Mouse (Mus musculus) frontal cortex, adult 2 months (tissue): ENCODE data around the gene Rbpjl. TPM values are rescaled to one million over a fixed set of nuclear protein-coding genes. Genes with fewer than 3 reads are reported as not detected.

Experiments
- DNase-seq, 2 experiments: peaks; one replicate each; pipeline ENCODE4 v3.0.0; 2022; ENCODE audit warnings: low spot score in 1 of 2; ENCODE audit errors: extremely low spot score in 1 of 2
- polyA plus RNA-seq: library from polyadenylated mRNA; depleted of rRNA; stranded (reverse); fragments of >200 nt; gene quantifications from 2 replicates; pipeline ENCODE4 v1.2.3, GENCODE M21; 2012; rRNA removed

Gene Rbpjl
- 1.7 and 1.8 TPM in 2 replicates for polyA plus RNA-seq

GRCm38 (mm10) chr2:164402906-164403305 lies at the start of gene Rbpjl:
Gene Rbpjl (plus strand): TSS chr2:164403141.
- DNase-seq = peak in 1 of 2 experiments; percentile 76

DNA sequence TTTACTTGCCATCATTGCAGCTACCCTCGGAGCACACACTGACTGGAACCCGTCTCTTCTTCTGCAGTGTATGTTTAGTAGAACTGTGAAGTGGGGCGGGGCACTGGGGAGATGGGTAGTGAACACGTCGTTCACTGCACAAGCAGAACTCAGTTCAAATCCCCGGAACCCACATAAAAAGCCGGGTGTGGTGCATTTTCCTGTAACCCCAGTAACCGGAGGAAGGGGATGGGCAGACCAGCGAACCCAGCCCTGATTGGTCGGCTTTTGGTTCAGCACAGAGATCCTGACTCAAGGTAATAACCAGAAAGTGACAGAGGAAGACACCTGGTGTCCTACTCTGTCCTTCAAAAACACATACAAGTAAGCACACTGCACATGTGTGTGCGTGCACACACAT lies 49.6 kb upstream of the Rbpjl start:
- no peak for DNase-seq

- DNase-seq = no peak
Observed at GRCm38 (mm10) chr2:164356177-164356967, 46.6 kb upstream of the Rbpjl start.

DNA sequence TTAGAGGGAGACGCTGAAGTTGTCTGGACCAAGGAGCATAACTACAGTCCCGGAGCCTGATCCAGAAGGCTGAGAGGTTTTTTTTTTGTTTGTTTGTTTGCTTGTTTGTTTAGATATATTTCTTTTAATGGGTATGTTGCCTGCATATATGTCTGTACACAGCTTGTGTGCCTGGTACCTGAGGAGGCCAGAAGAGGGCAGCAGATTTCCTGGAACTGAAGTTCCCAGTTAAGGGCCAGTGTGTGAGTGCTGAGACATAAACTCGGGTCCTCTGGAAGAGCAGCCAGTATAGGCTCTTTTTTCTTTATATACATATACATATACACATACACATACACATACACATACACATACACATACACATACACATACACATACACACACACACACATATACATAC lies 44.6 kb upstream of the Rbpjl start:
- DNase-seq = no peak

DNA sequence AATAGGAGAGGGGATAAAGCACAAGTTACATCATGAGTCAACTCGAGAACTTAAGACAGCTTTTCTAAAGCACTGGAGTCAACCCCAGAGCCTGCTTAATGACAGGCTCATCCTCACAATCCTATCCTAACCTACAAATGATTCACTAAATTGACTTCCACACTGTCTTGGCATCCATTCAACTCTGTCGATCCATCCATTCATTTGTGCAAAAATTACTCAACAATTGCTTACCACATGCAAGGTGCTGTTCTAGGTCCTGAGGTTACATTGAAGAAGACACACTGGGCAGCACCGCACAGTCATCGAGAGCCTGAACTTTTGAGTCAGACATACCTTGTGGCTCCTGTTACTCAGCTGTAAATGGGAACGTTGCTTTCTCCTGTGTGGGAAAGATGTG lies 43.9 kb upstream of the Rbpjl start:
- DNase-seq = no peak

DNA sequence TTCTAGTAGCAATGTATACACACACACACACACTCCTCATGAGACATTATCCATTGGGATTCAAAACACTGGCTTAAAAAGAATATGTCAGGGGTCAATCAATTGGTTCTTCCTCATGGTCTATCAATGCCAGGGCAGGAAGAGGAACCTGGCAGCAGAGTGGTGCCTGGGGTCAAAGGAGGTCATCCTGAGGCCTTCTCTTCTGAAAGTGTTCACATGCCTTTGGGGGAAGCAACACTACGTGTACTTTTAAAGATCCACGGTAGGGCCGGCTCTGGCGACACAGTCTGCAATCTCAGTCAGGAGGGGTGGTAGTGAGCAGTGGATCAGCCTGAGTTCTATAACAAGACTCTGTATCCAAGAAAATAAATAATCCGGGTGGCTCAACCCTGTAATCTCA lies 43.3 kb upstream of the Rbpjl start:
- DNase-seq = no peak

DNA sequence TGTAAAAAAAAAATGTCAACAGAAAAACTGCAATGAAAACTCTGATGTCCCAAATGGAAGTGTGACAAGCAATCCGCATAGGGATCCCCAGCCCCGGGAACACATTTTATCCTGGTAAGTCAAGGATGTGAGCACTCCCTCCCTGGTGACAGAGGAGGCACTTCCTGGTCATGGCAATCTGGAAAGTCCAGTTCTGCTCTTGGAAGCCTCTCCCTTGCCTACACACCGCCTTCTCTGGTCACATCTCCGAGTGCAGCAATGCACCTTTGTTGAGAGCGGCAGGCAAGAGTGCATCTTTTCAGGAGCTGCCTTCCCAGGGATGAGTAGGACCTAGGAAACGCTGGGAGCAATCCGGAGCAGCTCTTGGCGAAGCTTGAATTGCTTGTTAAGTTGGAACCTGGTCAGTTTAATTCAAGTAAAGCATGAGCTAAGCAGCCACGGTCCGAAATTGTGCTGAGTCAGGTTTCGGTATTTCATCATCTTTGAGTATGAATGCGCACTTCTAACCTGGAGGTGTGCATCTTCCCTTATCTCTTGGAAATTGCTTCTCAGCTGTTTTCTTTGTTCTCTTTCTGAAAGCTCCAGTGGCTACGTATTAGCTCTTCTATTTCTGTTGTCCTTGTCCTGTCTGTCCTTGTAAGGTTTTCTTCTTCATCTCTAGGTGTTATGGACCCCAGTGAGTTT lies 41.8 kb upstream of the Rbpjl start:
- DNase-seq = no peak

- DNase-seq = no peak
Observed at GRCm38 (mm10) chr2:164366947-164367346, 36.0 kb upstream of the Rbpjl start.

GRCm38 (mm10) chr2:164368620-164369105 lies 34.3 kb upstream of the Rbpjl start:
- DNase-seq = no peak

DNA sequence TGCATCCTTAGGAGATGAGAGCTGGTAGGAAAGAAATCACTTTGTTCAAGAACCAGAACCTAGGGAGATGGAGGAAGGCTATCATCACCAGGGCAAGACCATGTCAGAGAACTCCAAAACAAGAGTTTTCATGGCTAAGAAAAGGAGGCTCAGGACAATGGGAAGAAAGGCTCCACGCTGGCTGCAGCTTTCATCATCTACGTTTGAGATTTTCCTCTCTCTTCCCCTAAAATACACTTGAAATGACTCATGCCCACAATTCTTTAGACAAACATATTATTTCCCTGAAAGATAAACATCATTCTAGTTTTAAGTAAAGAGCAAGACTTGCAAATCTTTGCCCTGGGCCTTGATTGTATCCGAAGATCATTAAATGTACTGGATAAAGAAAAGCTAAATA lies 31.6 kb upstream of the Rbpjl start:
- no peak for DNase-seq

DNA sequence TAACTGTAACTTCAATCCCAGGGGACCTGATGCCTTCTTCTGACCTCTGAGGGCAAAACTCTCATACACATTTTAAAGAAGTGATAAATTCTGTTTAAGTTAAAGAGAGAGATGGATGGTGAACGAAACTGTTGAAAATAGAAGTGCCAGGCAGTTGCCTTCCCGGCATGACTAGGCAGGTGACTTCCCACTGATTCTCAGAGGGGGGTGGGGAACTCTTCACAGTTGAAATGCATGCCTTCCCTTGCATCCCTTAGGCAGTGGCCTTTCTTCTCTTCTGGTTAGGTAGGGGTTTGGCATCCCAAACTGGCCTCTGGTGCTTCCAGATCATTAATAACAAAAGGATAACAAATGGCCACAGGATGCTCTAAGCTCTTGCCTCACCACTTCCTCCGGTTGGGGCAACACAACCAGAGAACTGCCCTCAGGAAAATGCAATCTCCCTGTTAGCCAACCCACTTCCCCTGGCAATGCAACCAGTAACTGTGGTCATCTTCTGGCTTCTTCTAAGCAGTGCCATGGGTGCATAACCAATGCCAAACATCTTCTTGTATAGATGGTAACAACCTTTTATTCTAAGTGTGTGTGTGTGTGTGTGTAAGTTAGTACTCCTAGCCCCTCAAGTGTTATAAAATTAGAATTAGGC lies 30.4 kb upstream of the Rbpjl start:
- no peak for DNase-seq

DNA sequence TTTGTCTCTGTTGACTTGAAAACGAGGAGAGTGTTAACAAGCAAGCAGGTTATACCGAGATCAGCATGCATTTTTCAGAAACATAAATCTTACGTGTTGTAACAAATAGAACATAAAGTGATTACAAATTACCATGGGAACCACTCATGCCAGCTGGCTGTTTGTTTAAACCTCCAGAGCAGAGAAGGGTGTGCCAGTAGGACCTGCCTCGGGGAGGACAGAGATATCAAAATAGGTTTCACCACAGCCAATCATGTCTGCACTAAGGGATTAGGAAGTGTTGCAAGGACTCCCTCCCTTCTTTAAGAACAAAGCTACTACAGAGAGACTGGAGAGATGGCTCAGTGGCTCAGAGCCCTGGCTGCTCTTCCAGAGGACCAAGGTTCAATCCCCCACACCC lies 29.8 kb upstream of the Rbpjl start:
- peak in 1 of 2 experiments; percentile 14 for DNase-seq

DNA sequence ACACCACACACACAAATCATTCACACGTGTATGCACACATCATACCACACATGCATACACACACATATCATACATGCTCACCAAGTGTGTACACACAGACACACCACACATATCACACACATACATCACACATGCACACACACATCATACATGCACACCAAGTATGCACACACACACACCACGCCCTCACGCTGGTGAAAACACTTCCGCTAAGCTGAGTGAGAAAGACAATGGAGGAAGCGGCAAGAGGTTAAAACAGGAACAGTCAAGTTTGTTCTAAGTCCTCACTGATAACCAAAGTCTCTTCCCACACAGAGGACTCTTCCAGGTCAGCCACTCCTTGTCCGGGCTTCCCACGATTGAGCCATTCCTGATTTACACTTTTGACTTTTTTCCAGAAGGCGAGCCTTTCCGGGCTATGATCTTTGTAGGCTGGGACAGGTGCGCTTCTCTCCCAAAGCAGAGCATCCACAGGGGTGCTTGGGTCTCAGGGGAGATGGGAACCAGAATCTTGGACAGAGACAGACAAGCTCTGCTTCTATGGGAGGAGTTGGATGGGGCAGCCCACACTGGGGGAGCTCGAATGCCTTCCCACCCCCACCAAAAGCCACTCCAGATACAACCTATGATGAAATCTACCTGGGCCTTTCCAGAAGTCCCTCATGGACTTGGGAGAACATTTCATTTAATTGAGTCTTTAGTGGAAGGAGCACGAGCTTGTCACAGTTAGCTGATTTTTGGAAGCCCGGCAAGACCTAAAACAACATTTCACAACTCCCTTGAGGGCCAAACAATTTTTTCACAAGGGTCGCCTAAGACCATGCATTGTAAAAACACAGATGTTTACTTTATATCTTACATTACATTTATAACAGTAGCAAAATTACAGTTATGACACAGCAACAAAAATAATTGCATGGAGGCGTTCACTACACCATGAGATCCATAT lies 25.2 kb upstream of the Rbpjl start:
- DNase-seq = no peak

DNA sequence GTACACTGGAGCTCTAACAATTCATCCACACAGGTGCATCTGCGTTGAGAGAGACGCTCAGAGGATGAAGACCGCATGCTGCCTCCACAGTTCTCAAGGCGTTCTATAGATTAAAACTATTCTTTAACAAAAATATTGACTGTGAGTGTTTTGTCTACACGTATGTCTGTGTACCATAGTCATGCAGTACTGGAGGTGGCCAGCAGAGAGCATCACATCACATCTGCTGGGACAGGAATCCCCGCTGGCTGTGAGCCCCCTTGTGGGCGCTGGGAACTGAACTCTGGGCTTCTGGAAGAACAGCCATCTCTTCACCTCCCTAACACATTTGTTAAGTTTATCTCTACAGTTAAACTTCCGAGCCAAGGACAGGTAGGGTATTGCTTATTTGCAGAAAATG lies 21.2 kb upstream of the Rbpjl start:
- no peak for DNase-seq

DNA sequence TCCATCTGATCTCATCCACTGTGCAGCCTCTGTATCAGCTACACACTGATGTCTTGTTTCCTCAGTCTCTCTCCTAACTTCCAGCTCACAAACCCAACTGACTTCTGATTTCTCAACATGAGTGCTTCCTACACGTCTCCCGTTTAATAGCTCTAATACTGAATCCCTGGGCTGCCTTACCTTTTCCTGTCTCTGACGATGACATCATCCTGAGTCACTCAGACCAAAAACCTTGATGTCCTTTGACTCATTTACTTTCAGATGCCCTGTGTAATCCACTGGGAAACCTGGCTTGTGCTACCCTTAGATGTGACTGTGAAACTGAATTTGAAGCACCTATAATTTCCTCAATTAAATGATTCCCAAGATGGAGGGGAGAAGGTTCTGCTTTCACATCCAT lies 20.0 kb upstream of the Rbpjl start:
- no peak for DNase-seq

- DNase-seq = no peak
Observed at GRCm38 (mm10) chr2:164383656-164384399, 19.1 kb upstream of the Rbpjl start.

- peak in 1 of 2 experiments; percentile 57 for DNase-seq
Observed at GRCm38 (mm10) chr2:164385927-164386763, 16.8 kb upstream of the Rbpjl start.

GRCm38 (mm10) chr2:164386953-164387352 lies 16.0 kb upstream of the Rbpjl start:
- DNase-seq = peak; percentile 33 to 80

DNA sequence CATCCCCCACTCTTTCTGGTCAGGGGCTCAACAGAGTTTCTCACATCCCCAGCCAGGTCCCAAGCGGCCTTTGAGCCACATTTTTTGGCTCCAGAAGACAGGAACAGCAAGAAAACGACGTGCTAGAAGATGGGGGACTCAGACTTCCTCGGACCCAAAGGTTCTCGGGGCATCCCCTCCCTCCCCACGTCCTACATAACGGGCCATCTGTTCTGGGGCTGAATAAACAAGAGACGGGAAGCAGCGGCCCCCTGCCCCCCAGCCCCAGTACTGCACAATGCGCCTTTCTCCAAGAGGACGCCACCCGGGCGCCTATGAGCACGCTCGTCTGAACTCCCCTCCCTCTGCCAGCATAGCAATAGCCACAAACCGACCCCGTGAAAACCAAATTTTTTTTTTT lies 13.9 kb upstream of the Rbpjl start, which contains the start of gene Slpi:
Gene Slpi, minus strand, starts transcription at position 76 of the 400 bp plus-strand sequence.
- peak in 1 of 2 experiments; percentile 31 for DNase-seq
